Mouse (Mus musculus) CD4-positive naive resting alpha-beta T cell, adult 76 days (primary cell): ENCODE measurements around the gene Gpr160. TPM values are rescaled to one million over a fixed set of nuclear protein-coding genes. Genes with fewer than 3 reads are reported as not detected.

Source experiments
- total RNA-seq: library from RNA; stranded (reverse); gene quantifications from one replicate; pipeline ENCODE4 v1.2.4, GENCODE M21; 2023

The Gpr160 gene
- 0.67 TPM for total RNA-seq

DNA sequence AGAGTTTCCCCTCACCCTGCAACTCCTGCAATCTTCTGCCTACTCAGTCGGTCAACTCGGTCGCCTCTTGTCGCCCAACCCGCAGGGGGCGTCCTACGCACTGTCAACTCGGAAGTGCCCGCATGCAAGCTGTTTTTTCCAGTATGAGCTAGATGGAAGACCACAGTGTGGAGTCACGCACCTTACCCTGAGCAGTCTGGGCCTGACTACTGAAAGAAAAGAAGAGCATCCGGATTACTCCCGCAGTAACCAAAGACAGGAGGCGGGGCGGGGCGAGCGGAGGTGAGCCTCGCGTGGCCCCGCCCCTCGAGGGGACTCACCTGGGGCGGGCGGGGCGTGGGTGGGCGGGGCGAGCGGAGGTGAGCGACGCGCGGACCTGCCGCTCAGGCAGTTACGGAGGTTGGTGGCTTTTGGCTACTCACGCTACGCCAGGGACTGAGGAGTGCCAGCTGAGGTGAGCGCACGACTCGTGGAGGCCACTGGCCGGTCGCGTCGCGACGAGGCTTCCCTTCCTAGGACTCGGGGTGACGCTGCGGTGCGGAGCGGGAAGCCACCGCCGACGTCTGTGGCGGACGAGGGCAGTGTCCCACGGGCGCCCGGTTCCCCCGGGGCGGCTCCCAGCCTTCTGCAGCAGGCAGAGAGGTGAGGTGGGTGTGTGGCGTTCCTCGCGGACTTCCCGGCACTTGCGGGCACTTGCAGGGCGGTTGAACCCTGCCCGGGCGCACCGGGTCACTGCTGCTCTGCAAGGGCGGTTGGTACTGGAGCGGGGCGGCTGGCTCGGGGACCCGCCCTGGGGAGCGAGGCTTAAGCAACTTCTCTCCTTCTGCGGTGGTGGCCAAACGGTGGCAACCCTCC lies at the start of gene Gpr160:
Gpr160 (plus strand) TSS at position 347 of the 855 bp plus-strand sequence.

Other genes starting within 250 kb of the Gpr160 start
- not detected for gene Lrriq4, start 211.4 kb upstream of the Gpr160 start, total RNA-seq
- not detected for gene Lrrc34, start 208.1 kb upstream of the Gpr160 start, total RNA-seq
- gene Lrrc31, start 156.1 kb upstream of the Gpr160 start, total RNA-seq: not detected
- gene Samd7, start 109.7 kb upstream of the Gpr160 start, total RNA-seq: not detected
- 87.8 TPM for gene Sec62, start 63.1 kb upstream of the Gpr160 start, total RNA-seq
- gene Phc3, start 113.5 kb downstream of the Gpr160 start, total RNA-seq: 86.8 TPM
- gene Prkci, start 139.8 kb downstream of the Gpr160 start, total RNA-seq: 21.2 TPM
- 260 TPM for gene Skil, start 239.1 kb downstream of the Gpr160 start, total RNA-seq